Mouse (Mus musculus) activated CD4-positive, CD25-positive, alpha-beta regulatory T cell, adult 4 months (primary cell): ENCODE results near the gene Uqcc1. TPM values are rescaled to one million over a fixed set of nuclear protein-coding genes. Genes with fewer than 3 reads are reported as not detected.
A peak's percentile ranks its signal among the peaks of the same experiment; 100 is the strongest.

Experiments used
- ATAC-seq: one replicate; pipeline ENCODE4 v1.8.0; 2017
- polyA plus RNA-seq, 2 experiments: library from polyadenylated mRNA; unstranded; fragments of 100-300 nt; shearing (Covaris generic); gene quantifications; one replicate each; pipeline ENCODE4 v1.2.1; 2017

The Uqcc1 gene
- polyA plus RNA-seq, 2 experiments from 2014 or later = 23.1 to 34.2 TPM

DNA sequence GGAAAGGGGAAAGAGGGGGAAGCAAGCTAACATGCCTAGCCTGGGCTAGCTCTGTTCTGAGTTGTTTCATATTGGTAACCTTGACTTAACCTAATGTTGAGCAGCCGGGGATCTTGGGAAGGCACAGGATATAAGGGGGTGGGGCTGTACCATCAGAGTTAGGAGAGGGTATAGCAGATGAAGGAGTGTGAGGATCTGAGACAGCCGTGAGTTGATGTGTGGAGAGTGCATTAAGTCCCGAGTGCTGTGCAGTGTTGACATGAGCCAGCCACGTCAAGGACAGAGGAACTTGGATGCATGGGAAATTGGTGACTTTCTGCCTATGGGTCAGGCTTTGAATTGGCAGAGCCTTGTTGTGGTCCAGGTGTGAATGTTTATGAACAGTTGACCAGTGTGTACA lies 117.5 kb downstream of the Uqcc1 start:
- peak; percentile 30 for ATAC-seq

GRCm38 (mm10) chr2:155811821-155812396 lies 118.2 kb downstream of the Uqcc1 start:
- peak; percentile 59 for ATAC-seq

DNA sequence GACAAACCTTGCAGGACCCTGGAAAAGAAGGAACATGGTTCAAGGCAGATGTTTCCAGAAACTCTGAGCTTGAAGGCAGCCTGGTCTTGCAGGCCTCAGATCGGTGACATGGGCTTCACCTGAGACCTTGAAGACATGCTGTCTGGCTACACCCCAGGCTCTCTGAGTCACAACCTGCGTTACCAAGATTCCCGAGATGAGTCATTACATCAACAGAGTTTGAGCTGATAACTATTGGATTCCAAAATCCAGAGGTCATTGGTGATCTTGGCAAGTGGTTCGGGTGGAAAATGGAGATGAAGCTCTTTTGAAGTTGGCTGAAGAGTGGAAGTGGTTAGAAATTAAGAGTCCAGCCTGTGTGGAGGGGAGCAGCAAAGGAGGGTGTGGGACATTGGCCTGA lies 120.5 kb downstream of the Uqcc1 start:
- no peak for ATAC-seq

- ATAC-seq = no peak
Observed at GRCm38 (mm10) chr2:155807408-155807807, 122.7 kb downstream of the Uqcc1 start.

DNA sequence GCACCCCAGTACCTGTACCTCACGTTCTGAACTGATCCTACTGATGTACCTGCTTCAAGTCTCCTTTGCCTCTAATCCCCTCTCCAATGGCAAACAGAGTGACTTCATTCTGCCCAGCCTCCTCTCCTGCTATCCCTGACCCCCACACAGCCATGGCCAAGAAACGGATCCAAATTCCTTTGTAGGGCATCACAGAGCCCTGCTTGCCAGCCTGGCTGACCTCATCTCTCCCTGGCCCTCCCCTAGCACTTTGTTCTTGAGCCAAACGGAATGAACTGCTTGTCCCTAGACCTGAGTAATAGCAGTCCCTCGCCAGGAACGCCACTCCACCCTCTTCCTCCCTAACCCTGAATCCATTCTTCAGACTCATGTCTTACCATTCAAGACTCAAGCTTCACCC lies 123.6 kb downstream of the Uqcc1 start:
- no peak for ATAC-seq

DNA sequence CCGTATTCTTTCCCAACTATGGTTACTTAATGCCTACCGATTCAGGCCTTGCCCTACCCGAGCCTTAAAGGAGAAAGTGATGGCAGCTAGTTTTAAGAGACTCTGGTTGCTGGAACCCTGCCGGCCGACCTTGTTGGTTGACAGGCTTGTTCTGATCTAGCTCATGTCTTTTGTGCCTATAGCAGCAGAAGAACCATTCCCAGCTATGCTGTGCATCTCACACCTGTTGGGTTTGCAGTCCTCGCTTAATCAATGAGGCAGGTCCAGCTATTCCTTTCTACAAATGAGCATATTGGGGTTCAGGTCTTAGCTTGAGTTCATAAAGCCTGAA lies 124.2 kb downstream of the Uqcc1 start:
- no peak for ATAC-seq

- no peak for ATAC-seq
Observed at GRCm38 (mm10) chr2:155805231-155805924, 124.7 kb downstream of the Uqcc1 start.

- ATAC-seq = no peak
Observed at GRCm38 (mm10) chr2:155804053-155804452, 126.1 kb downstream of the Uqcc1 start.

DNA sequence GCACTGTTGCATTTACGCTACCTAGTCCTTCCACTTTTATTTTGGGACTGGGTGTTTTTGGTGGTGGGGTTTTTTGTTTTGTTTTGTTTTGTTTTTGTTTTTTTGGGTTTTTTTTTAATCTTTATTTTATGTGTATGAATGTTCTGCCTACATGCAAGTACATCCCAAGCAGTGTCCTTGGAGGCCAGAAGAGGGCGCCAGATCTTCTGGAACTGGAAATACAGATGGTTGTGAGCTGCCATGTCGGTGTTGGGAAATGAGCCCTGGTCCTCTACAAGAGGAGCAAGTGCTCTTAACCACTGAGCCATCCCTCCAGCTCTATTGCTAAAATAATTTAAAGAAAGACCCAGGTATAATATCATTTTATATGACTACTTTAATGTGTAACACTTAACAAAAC lies 127.3 kb downstream of the Uqcc1 start:
- ATAC-seq = no peak

- ATAC-seq = no peak
Observed at GRCm38 (mm10) chr2:155798613-155799012, 131.5 kb downstream of the Uqcc1 start.

Other genes with a start within 250 kb of the Uqcc1 start
- 10 to 100 TPM; 55.4 to 66.2 TPM for gene Trpc4ap, start 237.9 kb downstream of the Uqcc1 start, polyA plus RNA-seq
- gene Edem2, start 200.8 kb downstream of the Uqcc1 start, polyA plus RNA-seq = 10 to 100 TPM; 39.9 to 45.0 TPM
- gene Gm17581, start 194.4 kb downstream of the Uqcc1 start, polyA plus RNA-seq = not detected
- not detected for gene Procr, start 179.2 kb downstream of the Uqcc1 start, polyA plus RNA-seq
- under 1 TPM in 1 of 2 experiments, not detected in 1; 0.11 TPM for gene Mmp24, start 155.0 kb downstream of the Uqcc1 start, polyA plus RNA-seq
- gene BC029722, start 110.9 kb downstream of the Uqcc1 start, polyA plus RNA-seq = 10 to 100 TPM; 14.5 to 18.7 TPM
- gene Eif6, start 103.4 kb downstream of the Uqcc1 start, polyA plus RNA-seq = 10 to 100 TPM; 73.4 to 81.2 TPM
- not detected for gene Fam83c, start 95.5 kb downstream of the Uqcc1 start, polyA plus RNA-seq
- gene Gm15557, start 10.4 kb upstream of the Uqcc1 start, polyA plus RNA-seq = not detected
- gene Gdf5, start 15.1 kb upstream of the Uqcc1 start, polyA plus RNA-seq = not detected
- 10 to 100 TPM; 44.8 to 51.3 TPM for gene Cep250, start 26.1 kb upstream of the Uqcc1 start, polyA plus RNA-seq
- gene 6430550D23Rik, start 77.7 kb upstream of the Uqcc1 start, polyA plus RNA-seq = 1 to 10 TPM; 1.6 TPM
- gene Ergic3, start 77.7 kb upstream of the Uqcc1 start, polyA plus RNA-seq = 100 to 1,000 TPM; 113 to 142 TPM
- not detected for gene Fer1l4, start 122.6 kb upstream of the Uqcc1 start, polyA plus RNA-seq
- not detected for gene Spag4, start 134.9 kb upstream of the Uqcc1 start, polyA plus RNA-seq
- 10 to 100 TPM; 46.1 to 54.1 TPM for gene Cpne1, start 181.7 kb upstream of the Uqcc1 start, polyA plus RNA-seq
- gene Rbm12, start 181.7 kb upstream of the Uqcc1 start, polyA plus RNA-seq = 10 to 100 TPM; 16.2 to 18.7 TPM
- gene Gm28036, start 196.8 kb upstream of the Uqcc1 start, polyA plus RNA-seq = 1 to 10 TPM; 6.0 to 8.8 TPM
- gene Romo1, start 213.7 kb upstream of the Uqcc1 start, polyA plus RNA-seq = 100 to 1,000 TPM; 150 to 165 TPM
- gene Nfs1, start 213.9 kb upstream of the Uqcc1 start, polyA plus RNA-seq = 10 to 100 TPM; 40.6 to 45.9 TPM
- gene Rbm39, start 249.9 kb upstream of the Uqcc1 start, polyA plus RNA-seq = 100 to 1,000 TPM; 578 to 629 TPM